Mouse (Mus musculus) E14TG2a.4 (cell line): Measurements from ENCODE around the gene Efemp2.

Experiments
- H3K27me3 ChIP-seq: 2 replicates; pipeline ENCODE4 v1.6.1; 2014; ENCODE audit warnings: low read length, control low read depth; ENCODE audit not compliant: insufficient read depth
- H3K36me3 ChIP-seq: 2 replicates; pipeline ENCODE4 v1.6.1; 2014; ENCODE audit warnings: low read length, control low read depth; ENCODE audit not compliant: insufficient read depth
- H3K4me1 ChIP-seq: replicated peaks from 2 replicates; pipeline ENCODE4 v1.6.1; 2014; ENCODE audit warnings: low read depth, low read length, control low read depth
- H3K4me3 ChIP-seq: replicated peaks from 2 replicates; pipeline ENCODE4 v1.5.1; 2014; ENCODE audit warnings: mild to moderate bottlenecking, low read length
- H3K9me3 ChIP-seq: 2 replicates; pipeline ENCODE4 v1.6.1; 2014; ENCODE audit warnings: low read length, control low read depth
- CTCF ChIP-seq: conservative IDR thresholded peaks from 2 replicates; pipeline ENCODE4 v1.5.1; 2014; ENCODE audit warnings: low read length
- NANOG ChIP-seq: IDR thresholded peaks from 2 replicates; pipeline ENCODE4 v1.6.1; 2014; ENCODE audit warnings: borderline replicate concordance, low read length, mixed read lengths
- POU5F1 ChIP-seq: IDR thresholded peaks from 2 replicates; pipeline ENCODE4 v1.6.1; 2014; ENCODE audit warnings: low read length, borderline replicate concordance

Efemp2 gene

GRCm38 (mm10) chr19:5473720-5474119 is at the start of gene Efemp2:
Gene Efemp2 (plus strand): TSS chr19:5473954.
- TF ChIP-seq NANOG, result no peak
- TF ChIP-seq CTCF, result no peak
- TF ChIP-seq POU5F1, result no peak
- 0 out of 2 replicates have a peak, but pooled peaks cover 2% of the 10 kb centered on the region for H3K36me3 ChIP-seq
- H3K4me3 ChIP-seq, result peak within 1 kb of the TSS; percentile 77
- H3K9me3 ChIP-seq, result no peaks in the 10 kb centered on the region
- peaks cover 38% of the 10 kb centered on the region for H3K27me3 ChIP-seq
- peaks cover 48% of the 10 kb centered on the region for H3K4me1 ChIP-seq

GRCm38 (mm10) chr19:5424092-5424781 is 49.5 kb upstream of the Efemp2 start:
- peaks cover 54% of the 10 kb centered on the region for H3K36me3 ChIP-seq
- no peaks in the 10 kb centered on the region for H3K9me3 ChIP-seq
- H3K27me3 ChIP-seq, result no peaks in the 10 kb centered on the region
- peaks cover 53% of the 10 kb centered on the region for H3K4me1 ChIP-seq
- TF ChIP-seq CTCF, result no peak
- TF ChIP-seq POU5F1, result no peak
- no peak for TF ChIP-seq NANOG
- H3K4me3 ChIP-seq, result peak overlapping the region; percentile 92

DNA sequence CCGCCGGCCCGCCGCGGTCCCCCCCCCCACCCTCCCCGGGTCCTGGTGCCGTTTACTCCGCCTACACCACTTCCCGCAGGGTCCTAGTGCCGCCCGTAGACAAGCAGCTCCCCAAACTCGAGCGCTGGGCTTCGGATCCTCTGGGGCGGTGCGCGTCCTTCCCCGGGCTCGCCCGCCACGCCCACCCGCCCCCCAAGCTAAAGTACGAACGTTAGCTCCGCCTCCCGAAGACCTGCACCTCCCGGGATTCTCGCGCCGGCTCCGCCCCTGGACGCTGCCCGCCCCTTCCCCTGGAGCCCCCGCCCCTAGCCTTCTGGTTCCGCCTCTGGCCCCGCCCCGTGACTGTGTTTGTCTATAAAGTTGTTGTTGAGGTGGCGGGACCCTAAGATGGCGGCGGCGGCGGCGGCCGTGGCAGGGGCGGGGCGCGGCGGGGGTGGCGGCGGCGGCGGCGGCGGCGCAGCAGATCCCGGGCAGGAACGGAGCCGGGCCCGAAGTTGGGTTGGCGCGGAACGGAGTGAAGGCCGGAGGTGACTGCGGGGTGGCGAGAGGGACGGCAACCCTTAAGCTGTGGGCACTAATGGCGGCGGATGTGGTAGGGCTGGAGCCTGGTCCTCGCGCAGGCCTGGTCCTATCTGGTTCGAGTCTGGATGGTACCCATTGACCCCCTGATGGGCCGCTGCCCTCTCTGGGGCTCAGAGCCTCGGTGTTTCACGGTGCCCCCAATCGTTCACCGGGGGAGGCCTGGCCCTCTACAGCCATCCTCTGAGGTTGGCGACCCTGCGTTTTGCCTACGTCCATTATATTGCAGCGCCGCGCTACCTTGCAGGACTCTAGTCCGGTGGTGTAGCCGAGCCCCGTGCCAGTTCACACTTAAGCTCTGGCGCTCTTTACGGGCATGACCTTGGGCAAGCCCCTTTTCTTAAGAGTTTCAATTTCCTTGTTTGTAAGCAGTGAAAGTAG is 48.7 kb upstream of the Efemp2 start, which contains the start of the genes Drap1 and AI837181:
Drap1 (minus strand) TSS at position 198 of the 960 bp plus-strand sequence.
AI837181 (plus strand) TSS at position 363 of the 960 bp plus-strand sequence.
- peaks cover 52% of the 10 kb centered on the region for H3K36me3 ChIP-seq
- no peak for TF ChIP-seq NANOG
- no peak for TF ChIP-seq CTCF
- TF ChIP-seq POU5F1, result no peak
- H3K4me1 ChIP-seq, result peaks cover 53% of the 10 kb centered on the region
- peak within 1 kb of the TSS; percentile 95 for H3K4me3 ChIP-seq
- no peaks in the 10 kb centered on the region for H3K9me3 ChIP-seq
- no peaks in the 10 kb centered on the region for H3K27me3 ChIP-seq

- Histone ChIP-seq H3K27me3 (no peaks in the 10 kb centered on the region), H3K4me3 (peak overlapping the region; percentile 95), H3K36me3 (peaks cover 42% of the 10 kb centered on the region), H3K9me3 (no peaks in the 10 kb centered on the region), H3K4me1 (peaks cover 48% of the 10 kb centered on the region)
- TF ChIP-seq POU5F1, result no peak
- no peak for TF ChIP-seq NANOG
- TF ChIP-seq CTCF, result no peak
Measured at GRCm38 (mm10) chr19:5425906-5426565, 47.7 kb upstream of the Efemp2 start.

DNA sequence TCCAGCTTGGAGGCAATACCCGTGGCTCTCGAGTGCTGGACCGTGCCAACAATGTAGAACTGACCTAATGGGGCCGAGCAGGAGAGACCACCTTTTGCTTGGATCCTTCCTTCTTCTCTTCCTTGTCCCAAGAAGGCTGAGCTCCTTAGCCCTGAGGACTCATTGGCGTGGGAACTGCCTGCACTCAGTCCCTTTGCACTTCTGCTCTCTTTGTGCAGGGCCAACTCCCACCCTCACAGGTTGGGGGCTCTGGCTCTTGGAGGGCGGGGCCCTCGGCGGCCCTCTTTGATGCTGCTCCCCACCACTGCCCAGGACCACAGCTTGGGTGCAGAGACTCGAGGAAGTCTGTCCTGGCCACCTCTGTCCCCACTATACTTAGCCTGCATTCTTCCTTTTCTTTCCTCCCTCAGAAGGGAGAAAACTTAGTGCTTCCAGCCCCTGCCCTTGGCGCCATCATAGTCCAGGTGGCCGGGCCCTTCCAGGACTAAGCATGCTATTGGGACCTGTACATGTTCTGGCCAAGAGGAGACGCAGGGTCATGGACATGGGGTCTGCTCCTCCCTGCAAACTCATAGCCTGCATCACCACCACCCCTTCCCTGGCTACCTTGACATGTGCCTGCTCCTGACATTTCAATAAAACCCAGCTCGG is 47.0 kb upstream of the Efemp2 start:
- H3K4me1 ChIP-seq, result peaks cover 46% of the 10 kb centered on the region
- no peak for TF ChIP-seq POU5F1
- no peak for TF ChIP-seq NANOG
- no peak for TF ChIP-seq CTCF
- no peaks in the 10 kb centered on the region for H3K9me3 ChIP-seq
- peak overlapping the region; percentile 95 for H3K4me3 ChIP-seq
- H3K27me3 ChIP-seq, result peaks cover 5% of the 10 kb centered on the region; the same call in 1 of the 2 replicates
- H3K36me3 ChIP-seq, result peaks cover 35% of the 10 kb centered on the region

DNA sequence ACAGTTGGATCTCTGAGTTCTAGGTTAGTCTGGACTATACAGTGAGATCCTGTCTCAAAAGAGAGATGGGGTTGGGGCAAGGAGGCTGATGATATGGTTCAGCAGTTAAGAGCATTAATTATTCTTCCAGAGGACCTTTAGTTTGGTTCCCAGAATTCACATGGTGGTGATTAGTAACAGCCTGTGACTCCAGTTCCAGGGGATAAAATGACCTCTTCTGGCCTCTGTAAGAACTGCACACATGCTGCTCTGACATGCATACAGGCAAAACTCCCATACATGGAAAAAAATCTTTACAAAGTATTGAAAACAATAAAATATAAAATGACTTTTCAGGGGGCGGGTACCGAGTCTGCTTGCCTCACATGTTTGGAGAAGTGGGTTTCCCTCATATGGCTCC is 45.7 kb upstream of the Efemp2 start:
- H3K27me3 ChIP-seq, result peaks cover 7% of the 10 kb centered on the region; the same call in 1 of the 2 replicates
- H3K4me3 ChIP-seq, result no peak overlapping the region
- peaks cover 37% of the 10 kb centered on the region for H3K4me1 ChIP-seq
- TF ChIP-seq CTCF (peak; percentile 53), POU5F1 (no peak)
- peaks cover 22% of the 10 kb centered on the region for H3K36me3 ChIP-seq
- no peaks in the 10 kb centered on the region for H3K9me3 ChIP-seq

DNA sequence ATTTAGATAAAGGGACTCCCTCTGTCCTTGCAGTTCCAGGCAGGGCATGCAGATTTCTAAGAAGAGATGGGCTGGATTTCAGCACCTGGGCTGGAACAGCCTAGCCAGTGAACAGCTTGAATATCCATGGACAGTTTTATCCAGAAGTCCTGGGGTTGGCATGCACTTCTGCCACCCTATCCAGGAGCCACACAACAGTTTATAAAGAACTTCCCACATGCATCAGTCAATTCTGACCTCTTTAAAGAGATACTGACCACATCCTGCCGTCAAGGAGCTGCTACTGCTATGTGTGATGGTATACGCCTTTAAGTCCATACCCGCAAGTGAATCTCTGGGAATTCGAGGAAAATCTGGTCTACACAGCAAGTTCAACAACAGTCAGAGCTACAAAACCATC is 44.5 kb upstream of the Efemp2 start:
- Histone ChIP-seq H3K4me3 (no peak overlapping the region), H3K4me1 (peaks cover 39% of the 10 kb centered on the region), H3K9me3 (no peaks in the 10 kb centered on the region), H3K27me3 (peaks cover 9% of the 10 kb centered on the region; the same call in 1 of the 2 replicates), H3K36me3 (peaks cover 16% of the 10 kb centered on the region)
- TF ChIP-seq NANOG (no peak), CTCF (no peak), POU5F1 (no peak)
